Mouse (Mus musculus) midbrain, embryonic 15.5 days (tissue): ENCODE measurements at regions not wholly inside any gene's neighbourhood (a gene's known extent, or its start where the extent isn't known, plus 50 kb on each side); places are given as distances from the start of the nearest gene placed in this dataset.

Source experiments
- ATAC-seq: fragments of 200-750 bp; cut with Nextera tagmentation; replicated peaks from 2 replicates; pipeline ENCODE4 v1.8.0; 2017; ENCODE audit warnings: moderate TSS enrichment
- H3K27ac ChIP-seq: fragments of 300-500 bp; sonication (generic); 2 replicates; pipeline ENCODE4 v1.5.1; 2015; ENCODE audit warnings: mild to moderate bottlenecking, inconsistent platforms
- H3K27me3 ChIP-seq: fragments of 300-500 bp; sonication (generic); replicated peaks from 2 replicates; pipeline ENCODE4 v1.6.1; 2015; ENCODE audit warnings: inconsistent platforms
- H3K36me3 ChIP-seq: fragments of 300-500 bp; sonication (generic); replicated peaks from 2 replicates; pipeline ENCODE4 v1.6.1; 2015; ENCODE audit warnings: inconsistent platforms
- H3K4me1 ChIP-seq: fragments of 300-500 bp; sonication (generic); 2 replicates; pipeline ENCODE4 v1.6.1; 2015; ENCODE audit warnings: inconsistent platforms
- H3K4me2 ChIP-seq: fragments of 300-500 bp; sonication (generic); 2 replicates; pipeline ENCODE4 v1.6.1; 2015; ENCODE audit warnings: inconsistent platforms, mild to moderate bottlenecking, moderate library complexity
- H3K4me3 ChIP-seq: fragments of 300-500 bp; sonication (generic); 2 replicates; pipeline ENCODE4 v1.5.1; 2015; ENCODE audit warnings: mild to moderate bottlenecking, inconsistent platforms
- H3K9ac ChIP-seq: fragments of 300-500 bp; sonication (generic); 2 replicates; pipeline ENCODE4 v1.6.1; 2015; ENCODE audit warnings: mild to moderate bottlenecking, inconsistent platforms
- H3K9me3 ChIP-seq: fragments of 300-500 bp; sonication (generic); 2 replicates; pipeline ENCODE4 v1.6.1; 2016; ENCODE audit warnings: inconsistent platforms
- WGBS: fragments of 180-500 bp; shearing (Covaris S2); methylation state at CpG from one replicate; pipeline ENCODE4 v1.1.7; 2015; ENCODE audit warnings: mixed read lengths; 5-methylcytosine and 5-hydroxymethylcytosine counted together

DNA sequence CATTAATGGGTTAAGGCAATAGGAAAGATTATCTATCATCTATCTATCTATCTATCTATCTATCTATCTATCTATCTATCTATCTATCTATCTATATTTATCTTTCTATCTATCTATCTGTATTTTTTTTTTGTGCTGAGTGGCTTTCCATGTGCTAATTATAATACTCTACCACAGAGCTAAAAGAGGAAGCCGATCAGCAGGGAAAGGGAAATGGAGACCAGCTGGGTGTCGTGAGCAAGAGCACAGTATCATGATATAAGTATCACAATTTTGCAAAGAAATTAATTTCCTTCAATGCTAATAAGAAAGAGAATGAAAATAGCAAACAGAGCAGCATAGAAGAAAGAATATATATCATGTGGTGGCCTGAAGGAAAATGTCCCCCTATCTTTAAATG, 69.6 kb downstream of the Cldn1 start:
- Histone ChIP-seq H3K4me1 (no peaks in the 10 kb centered on the region), H3K4me3 (no peak overlapping the region), H3K27ac (no peak overlapping the region), H3K36me3 (no peaks in the 10 kb centered on the region), H3K9ac (no peak overlapping the region), H3K9me3 (no peaks in the 10 kb centered on the region), H3K4me2 (no peak overlapping the region), H3K27me3 (no peaks in the 10 kb centered on the region)
- no peak for ATAC-seq
- WGBS = 74% methylated on average over 2 of the region's 2 CpGs

DNA sequence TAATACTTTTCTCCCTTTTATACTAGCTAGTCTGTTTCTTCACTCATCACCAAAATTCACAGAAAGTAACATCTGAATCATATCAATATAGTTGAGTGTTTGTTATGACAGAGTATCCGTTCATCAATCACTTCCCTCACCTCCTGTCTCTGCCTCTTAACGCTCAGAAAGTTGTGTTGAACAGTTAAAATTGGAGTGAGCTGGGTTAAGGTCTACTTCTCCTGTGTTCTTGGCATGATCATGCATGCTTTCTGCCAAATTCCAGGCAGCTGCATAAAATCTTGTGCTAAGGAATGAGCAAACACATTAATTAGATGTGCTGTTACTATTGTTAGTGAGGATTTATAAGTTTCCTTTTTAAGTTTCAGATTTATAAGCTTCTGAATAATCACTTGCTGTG, 79.9 kb downstream of the Cldn1 start:
- H3K27me3 ChIP-seq = no peaks in the 10 kb centered on the region
- ATAC-seq = no peak
- H3K4me2 ChIP-seq = no peak overlapping the region
- H3K27ac ChIP-seq = no peak overlapping the region
- H3K4me3 ChIP-seq = no peak overlapping the region
- no peaks in the 10 kb centered on the region for H3K4me1 ChIP-seq
- no peaks in the 10 kb centered on the region for H3K36me3 ChIP-seq
- 90% methylated on average over 2 of the region's 2 CpGs for WGBS
- no peak overlapping the region for H3K9ac ChIP-seq
- H3K9me3 ChIP-seq = no peaks in the 10 kb centered on the region

DNA sequence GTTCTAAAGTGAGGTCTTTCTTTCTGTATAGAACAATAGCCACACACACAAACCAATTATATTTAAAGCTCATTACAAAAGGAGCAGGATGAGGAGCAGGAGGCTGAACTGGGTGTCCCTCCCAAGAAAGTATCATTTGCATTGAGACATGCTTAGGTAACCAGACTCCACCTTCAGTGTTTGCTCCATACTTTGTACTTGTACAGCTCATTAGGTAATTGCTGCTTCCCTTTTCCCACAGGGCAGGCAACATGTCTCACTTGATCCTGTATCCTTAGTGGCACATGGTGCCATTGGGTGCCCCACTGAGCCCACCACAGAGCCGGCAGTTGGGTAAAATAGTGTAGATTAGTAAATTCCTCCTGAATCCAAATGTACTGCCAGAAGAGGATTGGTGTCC, 86.0 kb downstream of the Cldn1 start:
- Histone ChIP-seq H3K4me1 (no peaks in the 10 kb centered on the region), H3K27me3 (no peaks in the 10 kb centered on the region), H3K4me2 (no peak overlapping the region), H3K9me3 (no peaks in the 10 kb centered on the region), H3K4me3 (no peak overlapping the region), H3K27ac (no peak overlapping the region), H3K36me3 (no peaks in the 10 kb centered on the region), H3K9ac (no peak overlapping the region)
- no peak for ATAC-seq
- 82% methylated on average over 1 of the region's 1 CpGs for WGBS

DNA sequence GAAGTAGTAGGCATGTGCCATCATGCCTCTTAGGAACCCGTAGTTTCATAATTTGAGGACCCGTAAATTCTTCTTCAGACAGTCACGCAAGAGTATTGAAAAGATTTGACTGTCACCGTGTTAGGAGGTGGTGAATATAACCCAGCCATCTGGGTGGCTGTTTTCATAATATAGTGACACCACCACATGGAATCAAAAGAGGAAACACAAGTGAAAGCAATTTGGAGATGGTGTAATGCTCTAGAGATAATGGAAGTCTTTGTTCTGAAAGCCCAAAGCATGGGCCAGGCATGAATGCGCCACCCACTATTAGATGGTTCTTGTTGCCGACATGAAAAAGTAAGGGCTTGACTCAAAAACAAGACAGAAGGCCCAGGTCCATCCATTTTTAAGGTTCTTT, 86.9 kb downstream of the Cldn1 start:
- H3K9ac ChIP-seq = no peak overlapping the region
- no peaks in the 10 kb centered on the region for H3K36me3 ChIP-seq
- WGBS = 93% methylated on average over 6 of the region's 6 CpGs
- no peaks in the 10 kb centered on the region for H3K9me3 ChIP-seq
- no peak overlapping the region for H3K4me3 ChIP-seq
- H3K27ac ChIP-seq = no peak overlapping the region
- H3K27me3 ChIP-seq = no peaks in the 10 kb centered on the region
- H3K4me1 ChIP-seq = no peaks in the 10 kb centered on the region
- H3K4me2 ChIP-seq = no peak overlapping the region
- ATAC-seq = no peak

DNA sequence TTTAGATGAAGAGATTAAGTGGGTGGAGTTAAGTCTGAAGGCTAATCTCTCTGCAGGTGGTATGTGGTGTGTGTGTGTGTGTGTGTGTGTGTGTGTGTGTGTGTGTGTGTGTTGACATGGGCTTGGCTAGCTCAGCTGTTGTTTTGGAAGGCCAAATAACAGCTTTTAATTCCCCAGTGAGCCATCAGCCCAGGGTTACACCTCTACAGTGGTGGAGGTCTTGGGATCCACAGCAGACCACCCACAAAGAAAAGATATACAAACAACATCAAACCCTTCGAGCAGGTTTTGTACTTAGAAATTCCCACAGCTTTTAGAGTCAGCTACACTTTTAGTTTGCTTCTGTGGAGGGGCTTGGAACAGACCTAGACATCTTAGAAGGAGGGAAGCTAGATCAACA, 89.2 kb downstream of the Cldn1 start:
- 33% methylated on average over 1 of the region's 1 CpGs for WGBS
- Histone ChIP-seq H3K27me3 (no peaks in the 10 kb centered on the region), H3K9ac (no peak overlapping the region), H3K4me3 (no peak overlapping the region), H3K27ac (no peak overlapping the region), H3K4me2 (no peak overlapping the region), H3K4me1 (no peaks in the 10 kb centered on the region), H3K36me3 (no peaks in the 10 kb centered on the region), H3K9me3 (no peaks in the 10 kb centered on the region)
- no peak for ATAC-seq

DNA sequence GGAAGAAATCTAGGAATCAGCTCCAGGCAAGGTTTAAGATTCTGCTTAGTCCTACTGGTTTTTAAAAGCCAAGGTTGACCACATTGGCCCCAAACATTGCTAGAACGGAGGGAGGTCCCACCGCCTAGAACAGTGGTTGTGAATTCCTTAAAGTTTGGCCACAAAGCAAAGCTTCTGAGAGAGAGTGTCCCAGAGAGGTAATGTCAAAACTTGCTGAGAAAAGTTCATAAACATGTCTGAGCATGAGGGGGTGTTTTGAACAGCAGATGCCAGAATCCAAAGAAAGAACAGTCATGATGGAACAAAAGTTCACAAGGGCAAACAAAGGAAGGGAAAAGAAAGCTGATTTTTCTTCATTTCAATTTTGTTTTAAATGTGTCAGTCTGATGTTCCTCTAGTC, 90.1 kb downstream of the Cldn1 start:
- Histone ChIP-seq H3K4me2 (no peak overlapping the region), H3K27ac (no peak overlapping the region), H3K9me3 (no peaks in the 10 kb centered on the region), H3K4me3 (no peak overlapping the region), H3K9ac (no peak overlapping the region), H3K27me3 (no peaks in the 10 kb centered on the region), H3K36me3 (no peaks in the 10 kb centered on the region), H3K4me1 (no peaks in the 10 kb centered on the region)
- WGBS = 84% methylated on average over 2 of the region's 2 CpGs
- no peak for ATAC-seq

DNA sequence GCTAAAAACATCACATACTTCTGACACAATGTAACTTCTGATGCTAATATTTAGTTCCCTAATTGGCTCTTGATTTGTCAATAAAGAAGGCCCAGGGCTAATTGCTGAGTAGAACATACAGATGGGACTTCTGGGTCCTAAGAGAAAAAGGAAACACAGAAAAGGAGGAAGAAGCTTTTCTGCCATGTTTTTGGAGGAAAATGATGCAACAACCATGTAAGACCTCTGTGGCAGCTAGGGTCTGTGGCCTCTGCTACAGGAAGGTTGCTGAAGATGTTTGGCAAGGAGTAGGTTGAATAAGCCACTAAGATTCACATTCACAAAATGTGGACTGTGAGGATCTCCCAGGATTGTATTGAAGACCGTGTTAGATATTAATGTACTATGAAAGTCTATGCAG, 94.9 kb downstream of the Cldn1 start:
- H3K9me3 ChIP-seq = no peaks in the 10 kb centered on the region
- no peak overlapping the region for H3K4me3 ChIP-seq
- no peak overlapping the region for H3K27ac ChIP-seq
- ATAC-seq = no peak
- no peak overlapping the region for H3K4me2 ChIP-seq
- no peak overlapping the region for H3K9ac ChIP-seq
- 96% methylated on average over 1 of the region's 1 CpGs for WGBS
- no peaks in the 10 kb centered on the region for H3K36me3 ChIP-seq
- H3K27me3 ChIP-seq = no peaks in the 10 kb centered on the region
- H3K4me1 ChIP-seq = no peaks in the 10 kb centered on the region

DNA sequence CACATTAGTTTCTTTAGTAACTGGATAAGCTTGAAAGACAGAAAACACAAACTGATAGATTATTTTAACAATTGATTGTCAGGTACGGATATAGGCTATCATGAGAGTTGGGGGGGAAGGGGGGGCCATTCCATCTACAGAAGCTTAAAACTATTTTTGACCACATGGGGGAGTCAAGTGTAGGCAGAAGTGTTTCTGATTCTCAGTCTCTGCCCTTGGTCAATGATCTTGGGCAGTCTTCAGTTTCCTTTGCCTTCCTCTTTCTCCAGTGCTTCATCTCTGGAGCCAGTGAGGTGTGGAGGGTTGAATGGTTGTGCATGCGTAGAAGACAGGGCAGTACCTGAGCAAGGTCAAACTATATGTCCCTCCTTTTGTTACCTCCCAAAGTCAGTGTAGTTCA, 118.8 kb downstream of the Cldn1 start:
- 80% methylated on average over 2 of the region's 2 CpGs for WGBS
- H3K4me1 ChIP-seq = no peaks in the 10 kb centered on the region
- H3K4me2 ChIP-seq = no peak overlapping the region
- H3K9ac ChIP-seq = no peak overlapping the region
- no peak overlapping the region for H3K4me3 ChIP-seq
- H3K9me3 ChIP-seq = no peaks in the 10 kb centered on the region
- ATAC-seq = no peak
- H3K27ac ChIP-seq = no peak overlapping the region
- no peaks in the 10 kb centered on the region for H3K36me3 ChIP-seq
- no peaks in the 10 kb centered on the region for H3K27me3 ChIP-seq

DNA sequence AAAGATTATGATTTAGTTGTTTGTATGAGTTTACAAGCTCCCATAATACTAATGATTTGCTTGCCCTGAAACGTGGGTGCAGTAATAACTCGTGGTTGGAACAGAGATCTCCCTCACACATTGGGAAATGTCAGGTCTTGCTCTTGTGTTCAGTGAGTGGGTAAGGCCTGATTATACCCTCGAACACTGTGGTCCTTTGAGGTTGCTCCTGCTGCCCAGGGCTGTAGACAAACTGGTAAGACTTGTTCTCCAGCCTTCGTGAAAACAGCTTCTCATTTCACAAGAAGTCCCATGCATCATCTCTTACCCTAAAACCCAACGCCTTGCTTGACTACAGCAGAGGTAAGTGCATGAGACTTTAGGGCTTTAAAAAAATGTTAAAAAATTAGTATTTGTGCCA, 119.9 kb downstream of the Cldn1 start:
- Histone ChIP-seq H3K4me1 (no peaks in the 10 kb centered on the region), H3K4me3 (no peak overlapping the region), H3K27ac (no peak overlapping the region), H3K9me3 (no peaks in the 10 kb centered on the region), H3K27me3 (no peaks in the 10 kb centered on the region), H3K36me3 (no peaks in the 10 kb centered on the region), H3K4me2 (no peak overlapping the region), H3K9ac (no peak overlapping the region)
- ATAC-seq = no peak
- 80% methylated on average over 5 of the region's 5 CpGs for WGBS

DNA sequence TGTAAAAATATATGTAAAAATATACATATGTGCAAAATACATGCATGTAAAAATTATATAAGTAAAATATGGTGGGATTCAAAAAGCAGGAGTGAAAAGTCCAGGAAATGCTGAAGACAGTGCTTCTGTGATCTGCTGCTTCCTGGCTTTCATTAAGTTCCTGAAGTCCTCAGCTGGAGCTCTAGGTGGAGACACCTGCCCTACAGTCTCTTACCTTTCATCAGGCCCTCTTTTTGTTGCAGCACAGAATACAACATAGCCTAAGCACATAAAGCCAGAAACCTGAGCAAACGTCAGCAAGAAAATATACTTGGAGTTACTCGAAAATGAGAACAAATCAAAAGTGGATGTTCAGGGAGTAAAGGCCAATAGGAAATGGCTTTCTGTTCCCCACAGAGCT, 120.6 kb downstream of the Cldn1 start:
- H3K9ac ChIP-seq = no peak overlapping the region
- H3K4me1 ChIP-seq = no peaks in the 10 kb centered on the region
- H3K4me2 ChIP-seq = no peak overlapping the region
- H3K9me3 ChIP-seq = no peaks in the 10 kb centered on the region
- H3K4me3 ChIP-seq = no peak overlapping the region
- no peak overlapping the region for H3K27ac ChIP-seq
- H3K27me3 ChIP-seq = no peaks in the 10 kb centered on the region
- no peak for ATAC-seq
- no peaks in the 10 kb centered on the region for H3K36me3 ChIP-seq
- WGBS = 77% methylated on average over 2 of the region's 2 CpGs

DNA sequence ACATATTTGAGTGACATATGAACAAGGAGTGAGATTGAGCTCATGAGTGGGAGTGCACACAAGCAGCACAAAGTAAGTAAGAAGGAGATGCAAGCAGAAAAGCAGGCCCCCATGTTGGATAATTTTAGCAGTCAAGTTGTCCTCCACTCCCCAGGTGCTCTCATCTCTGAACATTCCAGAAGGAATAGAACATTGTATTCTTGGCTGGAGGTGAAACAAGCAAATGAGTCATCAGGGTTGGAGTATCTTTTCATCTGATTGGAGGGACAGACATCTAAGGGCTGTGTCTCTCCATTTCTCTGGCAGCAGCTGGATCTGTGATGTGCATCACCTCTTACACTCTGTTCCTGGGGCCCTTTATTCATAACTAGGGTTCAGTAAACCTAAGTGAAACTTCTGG, 122.7 kb downstream of the Cldn1 start:
- Histone ChIP-seq H3K27me3 (no peaks in the 10 kb centered on the region), H3K36me3 (no peaks in the 10 kb centered on the region), H3K9ac (no peak overlapping the region), H3K9me3 (no peaks in the 10 kb centered on the region), H3K4me3 (no peak overlapping the region), H3K4me2 (no peak overlapping the region), H3K27ac (no peak overlapping the region), H3K4me1 (no peaks in the 10 kb centered on the region)
- no peak for ATAC-seq

DNA sequence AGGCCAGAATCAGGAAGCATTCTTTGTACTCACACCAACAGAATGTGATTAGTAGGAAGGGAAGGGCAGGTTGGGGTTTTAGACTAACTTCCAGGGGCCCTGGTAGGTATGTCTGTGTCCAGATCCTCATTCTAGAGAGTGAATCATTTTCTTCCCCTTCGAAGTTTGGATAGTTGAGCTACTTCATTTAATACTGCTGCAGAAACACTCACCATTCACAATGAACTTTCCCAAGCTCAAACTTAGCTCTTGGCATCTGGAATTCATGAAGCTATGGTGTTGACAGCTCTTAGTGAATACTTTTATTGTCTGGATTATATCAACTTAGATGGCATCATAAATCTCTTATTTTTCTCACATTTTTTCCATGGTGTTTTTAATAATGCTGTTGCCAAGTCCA, 123.7 kb downstream of the Cldn1 start:
- no peak overlapping the region for H3K27ac ChIP-seq
- H3K9me3 ChIP-seq = no peaks in the 10 kb centered on the region
- WGBS = 80% methylated on average over 1 of the region's 1 CpGs
- no peak overlapping the region for H3K9ac ChIP-seq
- ATAC-seq = no peak
- H3K36me3 ChIP-seq = no peaks in the 10 kb centered on the region
- no peak overlapping the region for H3K4me3 ChIP-seq
- H3K27me3 ChIP-seq = no peaks in the 10 kb centered on the region
- no peak overlapping the region for H3K4me2 ChIP-seq
- no peaks in the 10 kb centered on the region for H3K4me1 ChIP-seq

DNA sequence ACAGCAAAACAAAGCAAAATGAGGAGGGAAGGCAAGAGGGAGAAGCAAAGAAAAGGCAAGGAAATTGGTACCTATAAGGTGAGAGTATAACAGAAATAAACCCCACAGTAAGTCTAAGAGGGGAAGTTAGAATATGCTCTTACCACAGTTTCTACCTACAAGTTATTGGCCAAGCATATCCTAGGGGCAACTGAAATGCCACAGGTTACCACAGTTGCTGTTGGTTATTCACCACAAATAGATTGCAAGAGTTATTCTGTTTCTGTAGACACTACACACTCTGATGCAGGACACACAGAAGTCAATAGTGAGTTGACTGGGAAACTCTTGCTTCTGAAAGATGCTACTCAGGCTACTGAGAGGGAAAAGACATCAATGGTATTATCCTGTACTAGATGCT, 129.7 kb upstream of the P3h2 start:
- Histone ChIP-seq H3K9ac (no peak overlapping the region), H3K36me3 (no peaks in the 10 kb centered on the region)
- no peak for ATAC-seq

DNA sequence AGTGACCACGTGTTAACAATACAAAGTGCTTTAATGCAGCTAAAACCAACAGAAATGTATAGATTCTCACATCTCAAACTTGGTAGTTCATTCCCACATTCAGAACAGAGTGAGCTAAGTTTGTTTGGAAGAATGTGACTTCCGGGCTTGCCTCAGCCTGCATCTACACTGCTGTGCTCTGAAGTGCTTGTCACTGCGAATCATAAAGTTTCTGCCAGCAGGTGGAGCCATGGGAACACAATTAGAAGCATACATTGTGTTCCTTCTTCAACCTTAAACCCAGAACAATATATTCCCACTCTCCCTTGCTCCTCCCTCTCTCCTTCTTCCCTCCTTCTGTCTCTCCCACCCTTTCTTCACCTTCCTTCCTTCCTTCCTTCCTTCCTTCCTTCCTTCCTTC, 128.5 kb upstream of the P3h2 start:
- WGBS = 7% methylated on average over 3 of the region's 3 CpGs
- H3K9ac ChIP-seq = no peak overlapping the region
- no peak overlapping the region for H3K4me2 ChIP-seq
- peak; percentile 97 for ATAC-seq
- no peak overlapping the region for H3K4me3 ChIP-seq
- H3K27ac ChIP-seq = no peak overlapping the region
- H3K27me3 ChIP-seq = no peaks in the 10 kb centered on the region
- H3K36me3 ChIP-seq = no peaks in the 10 kb centered on the region
- no peaks in the 10 kb centered on the region for H3K4me1 ChIP-seq
- no peaks in the 10 kb centered on the region for H3K9me3 ChIP-seq

More for the DNA sequence above, 129.7 kb upstream of the P3h2 start:
- Histone ChIP-seq H3K4me3 (no peak overlapping the region), H3K27ac (no peak overlapping the region), H3K4me1 (no peaks in the 10 kb centered on the region), H3K27me3 (no peaks in the 10 kb centered on the region), H3K4me2 (no peak overlapping the region), H3K9me3 (no peaks in the 10 kb centered on the region)
